ENCODE assay signal across 9 mouse cellular contexts in the genomic region with DNA sequence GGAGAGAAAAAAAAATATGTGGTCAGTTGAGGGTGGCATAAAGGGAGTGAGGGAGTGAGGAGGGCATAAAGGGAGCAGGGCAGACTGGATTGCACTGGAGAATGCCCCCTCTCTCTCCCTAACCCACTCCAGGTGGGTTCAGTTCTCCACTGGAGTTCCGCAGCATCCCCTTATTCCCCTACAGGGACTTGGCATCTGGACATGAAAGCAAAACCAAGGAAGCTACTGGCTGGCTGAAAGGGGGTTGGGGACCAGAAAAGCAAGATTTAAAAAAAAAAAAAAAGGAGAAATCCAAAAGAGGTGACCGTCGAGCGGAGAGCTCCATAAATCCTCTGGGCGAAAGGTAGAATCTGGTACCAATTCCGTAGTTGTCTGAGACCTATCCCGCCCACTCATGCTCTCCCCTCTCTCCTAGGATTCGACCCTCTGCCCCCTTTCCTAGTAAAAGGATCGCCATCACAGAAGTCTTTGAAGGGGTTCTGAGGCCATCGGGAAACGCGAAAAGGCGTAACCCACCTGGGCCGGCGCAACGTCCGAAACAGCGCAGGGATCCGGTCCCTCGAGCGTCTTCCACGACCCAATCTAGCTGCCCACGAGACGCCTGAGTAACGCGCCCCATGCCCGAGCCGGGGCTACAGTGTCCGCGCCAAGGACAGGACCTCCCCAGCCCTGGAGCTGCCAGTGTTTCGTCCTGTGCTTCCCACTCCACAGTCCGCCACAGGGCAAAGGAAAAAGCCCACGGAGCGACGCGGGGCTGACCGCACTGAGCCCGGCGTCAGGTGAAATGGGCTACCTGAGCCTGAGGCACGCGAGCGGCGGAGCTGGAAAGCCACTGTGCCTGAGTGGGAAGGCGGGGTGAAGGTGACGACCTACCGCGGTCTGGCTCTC. TPM values are rescaled to one million over a fixed set of nuclear protein-coding genes. Genes with fewer than 3 reads are reported as not detected.
DNase-seq lines count a peak whose midpoint lies in the region; ATAC-seq and TF ChIP-seq lines count a peak whose summit lies in the region.
"Not testable (repeated sequence)": the region's sequence is repeated elsewhere in the genome, so short reads cannot be mapped to it uniquely, and the experiment has no call there.
"Had no signal": no experiment of that assay in that cellular context is flagged by ENCODE, and none has a peak within 500 bp of the region (broad histone marks: within the 10 kb centered on the region; RNA-seq: fewer than 3 reads in every experiment).

No protein-coding gene starts in this region.

- H3K4me1 ChIP-seq in embryonic facial prominence, embryonic 12.5 days; hindbrain, postnatal 0 days (ENCODE audit: insufficient read depth, low read length); neural tube, embryonic 12.5 days: not testable (repeated sequence)
- H3K4me1 ChIP-seq in limb, embryonic 13.5 days = peaks cover 10% of the 10 kb centered on the region

- not testable (repeated sequence) for H3K27ac ChIP-seq in embryonic facial prominence, embryonic 12.5 days; hindbrain, postnatal 0 days; limb, embryonic 13.5 days; neural tube, embryonic 12.5 days

- peak overlapping the region; percentile 36 for H3K9ac ChIP-seq in embryonic facial prominence, embryonic 12.5 days
- not testable (repeated sequence) for H3K9ac ChIP-seq in hindbrain, postnatal 0 days (replicated peaks; ENCODE audit: low read length)
- H3K9ac ChIP-seq in limb, embryonic 13.5 days = peak overlapping the region; percentile 54
- H3K9ac ChIP-seq in neural tube, embryonic 12.5 days = peak overlapping the region; percentile 29; the same call in 1 of the 2 replicates

- ATAC-seq in Patski = peak; percentile 10
- ATAC-seq in embryonic facial prominence, embryonic 12.5 days (ENCODE audit: insufficient number of reproducible peaks, insufficient read depth, low FRiP score, low TSS enrichment) = 0 out of 2 replicates have a peak, but pooled peaks have one; percentile 4
- peak; percentile 28; the same call in 1 of the 2 replicates for ATAC-seq in granulocyte monocyte progenitor cell, adult 5-6 weeks (replicated peaks; ENCODE audit: poor library complexity, severe bottlenecking)
- ATAC-seq in hindbrain, postnatal 0 days; neural tube, embryonic 12.5 days (ENCODE audit: low FRiP score, low read depth): not testable (repeated sequence)
- ATAC-seq in limb, embryonic 13.5 days (ENCODE audit: low FRiP score, low read depth) = peak; percentile 65; the same call in 1 of the 2 replicates
- ATAC-seq in megakaryocyte, adult 5-6 weeks (ENCODE audit: poor library complexity, severe bottlenecking) = peak; percentile 33; the same call in 1 of the 2 replicates

- not testable (repeated sequence) for H3K9me3 ChIP-seq in embryonic facial prominence, embryonic 12.5 days; hindbrain, postnatal 0 days (ENCODE audit: low read length); limb, embryonic 13.5 days; neural tube, embryonic 12.5 days

- not testable (repeated sequence) for H3K27me3 ChIP-seq in Patski; embryonic facial prominence, embryonic 12.5 days; hindbrain, postnatal 0 days (ENCODE audit: insufficient read depth, low read length); limb, embryonic 13.5 days; neural tube, embryonic 12.5 days (replicated peaks)

- WGBS in embryonic facial prominence, embryonic 12.5 days = 2% methylated on average over 27 of the region's 47 CpGs
- 5% methylated on average over 19 of the region's 47 CpGs for WGBS in hindbrain, postnatal 0 days
- WGBS in limb, embryonic 13.5 days = 1% methylated on average over 24 of the region's 47 CpGs
- 2% methylated on average over 26 of the region's 47 CpGs for WGBS in neural tube, embryonic 12.5 days

- in situ Hi-C loops in Patski (cut with MboI; ENCODE audit: low pct_unique_long_range_greater_than_20kb) = loop anchor here (5.0 kb wide), 1 partner anchor 99 kb away; no protein-coding TSS in a partner anchor

- not testable (repeated sequence) for DNase-seq in Patski (ENCODE audit: low read depth, low spot score); hindbrain, postnatal 0 days (ENCODE audit: low spot score)

- not testable (repeated sequence) for H3K36me3 ChIP-seq in embryonic facial prominence, embryonic 12.5 days; hindbrain, postnatal 0 days (ENCODE audit: insufficient read depth, low read length); limb, embryonic 13.5 days; neural tube, embryonic 12.5 days

- CTCF ChIA-PET in Patski (lab: Charles Lee) = not testable (repeated sequence)

- POLR2A ChIA-PET in Patski (lab: Charles Lee) = interaction anchor here (0.7 kb wide), 1 partner anchor 99 kb away, joined by 6 read pairs; no protein-coding TSS in a partner anchor

- peak overlapping the region; percentile 63 for H3K4me2 ChIP-seq in embryonic facial prominence, embryonic 12.5 days (replicated peaks)
- peak overlapping the region; percentile 54 for H3K4me2 ChIP-seq in hindbrain, postnatal 0 days (ENCODE audit: low read depth, low read length)
- H3K4me2 ChIP-seq in limb, embryonic 13.5 days (replicated peaks) = peak overlapping the region; percentile 71
- H3K4me2 ChIP-seq in neural tube, embryonic 12.5 days (replicated peaks) = peak overlapping the region; percentile 63

- not testable (repeated sequence) for TF ChIP-seq CTCF in Patski (IDR thresholded peaks at IDR 0.05); hindbrain, postnatal 0 days (IDR thresholded peaks at IDR 0.05; ENCODE audit: low read depth)

- H3K4me3 ChIP-seq in embryonic facial prominence, embryonic 12.5 days = peak overlapping the region; percentile 35
- peak overlapping the region; percentile 38 for H3K4me3 ChIP-seq in hindbrain, postnatal 0 days (ENCODE audit: low read length)
- peak overlapping the region; percentile 43 for H3K4me3 ChIP-seq in limb, embryonic 13.5 days
- peak overlapping the region; percentile 28 for H3K4me3 ChIP-seq in neural tube, embryonic 12.5 days

RNA-seq across cellular contexts. Expression of a gene that starts 0.6 kb away (rescaled TPM):
- 62.3 TPM for polyA plus RNA-seq in Patski (2021)
- 4.3 and 4.4 TPM in 2 replicates for polyA plus RNA-seq in embryonic facial prominence, embryonic 12.5 days (2016; fragmentation: Nextera tagmentation; extraction: Ambion mirVana)
- total RNA-seq in granulocyte monocyte progenitor cell, adult 5-6 weeks (2014; fragmentation: Nextera tagmentation) = 3.0 and 3.2 TPM in 2 replicates
- total RNA-seq in granulocyte monocyte progenitor cell, adult 5-6 weeks (2017) = 8.9 and 15.4 TPM in 2 replicates
- total RNA-seq in hindbrain, postnatal 0 days (2014; rRNA removed) = 8.4 and 14.7 TPM in 2 replicates
- 6.8 and 7.6 TPM in 2 replicates for polyA plus RNA-seq in hindbrain, postnatal 0 days (2015; fragmentation: Nextera tagmentation; extraction: Ambion mirVana)
- 4.9 and 5.3 TPM in 2 replicates for polyA plus RNA-seq in limb, embryonic 13.5 days (2015; fragmentation: Nextera tagmentation; extraction: Ambion mirVana)
- 0.80 and 1.1 TPM in 2 replicates for total RNA-seq in megakaryocyte, adult 5-6 weeks (2015)
- 0.85 and 2.1 TPM in 2 replicates for total RNA-seq in megakaryocyte, adult 5-6 weeks (2017)
- 2.9 and 3.5 TPM in 2 replicates for polyA plus RNA-seq in neural tube, embryonic 12.5 days (2016; fragmentation: Nextera tagmentation; extraction: Ambion mirVana)

RNA-seq across cellular contexts. Expression of a gene that starts 15.2 kb away (rescaled TPM):
- polyA plus RNA-seq in Patski (2021) = not detected
- polyA plus RNA-seq in embryonic facial prominence, embryonic 12.5 days (2016; fragmentation: Nextera tagmentation; extraction: Ambion mirVana) = not detected in 2 replicates
- total RNA-seq in granulocyte monocyte progenitor cell, adult 5-6 weeks (2014; fragmentation: Nextera tagmentation) = not detected in 2 replicates
- total RNA-seq in granulocyte monocyte progenitor cell, adult 5-6 weeks (2017) = not detected in 2 replicates
- total RNA-seq in hindbrain, postnatal 0 days (2014; rRNA removed) = not detected in 2 replicates
- not detected in 2 replicates for polyA plus RNA-seq in hindbrain, postnatal 0 days (2015; fragmentation: Nextera tagmentation; extraction: Ambion mirVana)
- polyA plus RNA-seq in limb, embryonic 13.5 days (2015; fragmentation: Nextera tagmentation; extraction: Ambion mirVana) = not detected in 2 replicates
- not detected in 2 replicates for total RNA-seq in megakaryocyte, adult 5-6 weeks (2015)
- not detected in 2 replicates for total RNA-seq in megakaryocyte, adult 5-6 weeks (2017)
- not detected in 2 replicates for polyA plus RNA-seq in neural tube, embryonic 12.5 days (2016; fragmentation: Nextera tagmentation; extraction: Ambion mirVana)
- total RNA-seq: heart, adult 2 months; left cerebral cortex, postnatal 25 days had no signal
- polyA plus RNA-seq: heart, adult 2 months had no signal

RNA-seq across cellular contexts. Expression of a gene that starts 35.3 kb away (rescaled TPM):
- 0.36 TPM for polyA plus RNA-seq in Patski (2021)
- 0.42 TPM in 1 of 2 replicates, not detected in the other for polyA plus RNA-seq in embryonic facial prominence, embryonic 12.5 days (2016; fragmentation: Nextera tagmentation; extraction: Ambion mirVana)
- not detected in 2 replicates for total RNA-seq in granulocyte monocyte progenitor cell, adult 5-6 weeks (2014; fragmentation: Nextera tagmentation)
- total RNA-seq in granulocyte monocyte progenitor cell, adult 5-6 weeks (2017) = 0.13 TPM in 1 of 2 replicates, not detected in the other
- 1.8 TPM in 1 of 2 replicates, not detected in the other for total RNA-seq in hindbrain, postnatal 0 days (2014; rRNA removed)
- polyA plus RNA-seq in hindbrain, postnatal 0 days (2015; fragmentation: Nextera tagmentation; extraction: Ambion mirVana) = 0.62 and 0.79 TPM in 2 replicates
- 0.63 and 0.75 TPM in 2 replicates for polyA plus RNA-seq in limb, embryonic 13.5 days (2015; fragmentation: Nextera tagmentation; extraction: Ambion mirVana)
- not detected in 2 replicates for total RNA-seq in megakaryocyte, adult 5-6 weeks (2015)
- not detected in 2 replicates for total RNA-seq in megakaryocyte, adult 5-6 weeks (2017)
- not detected in 2 replicates for polyA plus RNA-seq in neural tube, embryonic 12.5 days (2016; fragmentation: Nextera tagmentation; extraction: Ambion mirVana)
